Mouse (Mus musculus) E14TG2a.4 (cell line): ENCODE measurements at regions not wholly inside any gene's neighbourhood (a gene's known extent, or its start where the extent isn't known, plus 50 kb on each side); places are given as distances from the start of the nearest gene placed in this dataset.

Experiments
- CTCF ChIP-seq: conservative IDR thresholded peaks from 2 replicates; pipeline ENCODE4 v1.5.1; 2014; ENCODE audit warnings: low read length
- NANOG ChIP-seq: IDR thresholded peaks from 2 replicates; pipeline ENCODE4 v1.6.1; 2014; ENCODE audit warnings: borderline replicate concordance, low read length, mixed read lengths

DNA sequence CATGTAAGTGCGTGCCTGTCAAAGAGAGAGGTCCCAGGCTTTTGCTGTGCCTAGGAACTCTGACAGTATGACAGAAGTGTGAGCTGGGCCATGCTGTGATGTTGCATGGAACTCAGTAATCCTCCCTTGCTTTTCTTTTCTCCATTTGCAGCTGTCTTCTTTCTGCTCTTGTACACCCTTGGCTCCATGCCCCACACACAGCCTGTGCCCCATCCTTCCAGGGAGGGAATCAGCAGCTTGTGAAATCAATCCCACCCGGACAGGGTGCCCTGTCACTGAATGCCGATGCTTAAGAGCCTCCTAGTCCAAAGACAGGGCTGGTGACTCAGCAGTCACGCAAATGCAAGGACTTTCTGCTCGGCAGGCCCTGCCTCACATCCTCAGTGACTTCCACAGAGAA lies 72.4 kb downstream of the Nog start:
- TF ChIP-seq CTCF (no peak), NANOG (no peak)
